Mouse (Mus musculus) naive thymus-derived CD4-positive, alpha-beta T cell, adult 5 months (primary cell): ENCODE results near the gene Il33. TPM values are rescaled to one million over a fixed set of nuclear protein-coding genes. Genes with fewer than 3 reads are reported as not detected.

Experiments used
- polyA plus RNA-seq: library from polyadenylated mRNA; unstranded; fragments of 100-300 nt; shearing (Covaris generic); gene quantifications from one replicate; pipeline ENCODE4 v1.2.1, GENCODE M21; 2017

The Il33 gene
- polyA plus RNA-seq, result not detected

GRCm38 (mm10) chr19:29924638-29925258 lies at the start of gene Il33:
Gene Il33, plus strand, starts transcription at chr19:29925114.

GRCm38 (mm10) chr19:30003621-30004020 lies 78.7 kb downstream of the Il33 start, which contains the start of gene Trpd52l3:
Gene Trpd52l3, plus strand, starts transcription at chr19:30003790.

Other genes starting within 250 kb of the Il33 start
- gene Mlana, start 227.3 kb upstream of the Il33 start, polyA plus RNA-seq, result not detected
- 11.4 TPM for gene 9930021J03Rik, start 119.1 kb upstream of the Il33 start, polyA plus RNA-seq
- gene Ranbp6, start 112.1 kb upstream of the Il33 start, polyA plus RNA-seq, result 10.1 TPM
- not detected for gene Trpd52l3, start 78.7 kb downstream of the Il33 start, polyA plus RNA-seq
- gene Uhrf2, start 105.4 kb downstream of the Il33 start, polyA plus RNA-seq, result 113 TPM